Mouse (Mus musculus) neural tube, embryonic 15.5 days (tissue): ENCODE measurements at regions not wholly inside any gene's neighbourhood (a gene's known extent, or its start where the extent isn't known, plus 50 kb on each side); places are given as distances from the start of the nearest gene placed in this dataset.

Experiments
- ATAC-seq: fragments of 200-750 bp; cut with Nextera tagmentation; 2 replicates; pipeline ENCODE4 v1.8.0; 2017; ENCODE audit warnings: mild to moderate bottlenecking, moderate TSS enrichment, moderate library complexity; ENCODE audit not compliant: low FRiP score
- H3K27ac ChIP-seq: fragments of 300-500 bp; sonication (generic); replicated peaks from 2 replicates; pipeline ENCODE4 v1.5.1; 2015; ENCODE audit warnings: mild to moderate bottlenecking, inconsistent platforms
- H3K27me3 ChIP-seq: fragments of 300-500 bp; sonication (generic); replicated peaks from 2 replicates; pipeline ENCODE4 v1.6.1; 2015; ENCODE audit warnings: inconsistent platforms
- H3K36me3 ChIP-seq: fragments of 300-500 bp; sonication (generic); 2 replicates; pipeline ENCODE4 v1.6.1; 2015; ENCODE audit warnings: inconsistent platforms
- H3K4me1 ChIP-seq: fragments of 300-500 bp; sonication (generic); 2 replicates; pipeline ENCODE4 v1.6.1; 2015; ENCODE audit warnings: inconsistent platforms
- H3K4me2 ChIP-seq: fragments of 300-500 bp; sonication (generic); 2 replicates; pipeline ENCODE4 v1.6.1; 2015; ENCODE audit warnings: inconsistent platforms, mild to moderate bottlenecking, moderate library complexity
- H3K4me3 ChIP-seq: fragments of 300-500 bp; sonication (generic); replicated peaks from 2 replicates; pipeline ENCODE4 v1.5.1; 2015; ENCODE audit warnings: mild to moderate bottlenecking, inconsistent platforms
- H3K9ac ChIP-seq: fragments of 300-500 bp; sonication (generic); replicated peaks from 2 replicates; pipeline ENCODE4 v1.6.1; 2015; ENCODE audit warnings: mild to moderate bottlenecking, inconsistent platforms
- H3K9me3 ChIP-seq: fragments of 300-500 bp; sonication (generic); replicated peaks from 2 replicates; pipeline ENCODE4 v1.6.1; 2016; ENCODE audit warnings: inconsistent platforms
- WGBS: fragments of 180-500 bp; shearing (Covaris S2); methylation state at CpG from one replicate; pipeline ENCODE4 v1.1.7; 2015; ENCODE audit warnings: mixed read lengths; 5-methylcytosine and 5-hydroxymethylcytosine counted together

DNA sequence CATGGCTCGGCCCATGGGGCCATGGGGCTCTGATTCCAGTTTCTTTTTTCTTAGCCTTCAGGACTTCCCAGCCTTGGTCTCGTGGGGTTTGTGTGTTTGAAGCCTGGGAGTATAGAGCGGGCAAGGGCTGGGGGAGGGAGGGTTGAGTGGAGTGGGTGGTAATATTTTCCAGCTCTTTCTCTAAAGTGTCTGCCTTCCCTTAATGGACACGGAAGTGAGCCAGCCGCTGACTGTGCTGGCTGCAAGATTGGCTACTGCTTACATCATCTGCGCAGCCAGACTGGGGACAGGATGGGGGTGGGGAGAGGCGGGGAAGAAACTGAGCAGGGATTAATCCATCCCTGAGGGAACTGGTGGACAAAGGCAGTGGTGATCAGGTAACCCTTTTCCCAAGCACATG is 52.3 kb downstream of the Tnp1 start:
- no peak overlapping the region for H3K4me2 ChIP-seq
- no peaks in the 10 kb centered on the region for H3K9me3 ChIP-seq
- H3K36me3 ChIP-seq = no peaks in the 10 kb centered on the region
- no peak overlapping the region for H3K9ac ChIP-seq
- no peaks in the 10 kb centered on the region for H3K27me3 ChIP-seq
- 0 out of 2 replicates have a peak overlapping the region, but pooled peaks have one; percentile 4 for H3K27ac ChIP-seq
- no peak overlapping the region for H3K4me3 ChIP-seq
- WGBS = 48% methylated on average over 7 of the region's 7 CpGs
- peaks cover 8% of the 10 kb centered on the region for H3K4me1 ChIP-seq
- ATAC-seq = peak; percentile 66; the same call in 1 of the 2 replicates

GRCm38 (mm10) chr1:72960241-72960653 is 55.5 kb downstream of the Tnp1 start:
- no peaks in the 10 kb centered on the region for H3K9me3 ChIP-seq
- no peaks in the 10 kb centered on the region for H3K36me3 ChIP-seq
- H3K4me2 ChIP-seq = no peak overlapping the region
- no peak overlapping the region for H3K4me3 ChIP-seq
- H3K4me1 ChIP-seq = peaks cover 8% of the 10 kb centered on the region
- 13% methylated on average over 4 of the region's 4 CpGs for WGBS
- no peak overlapping the region for H3K9ac ChIP-seq
- H3K27me3 ChIP-seq = no peaks in the 10 kb centered on the region
- no peak overlapping the region for H3K27ac ChIP-seq
- no peak for ATAC-seq

DNA sequence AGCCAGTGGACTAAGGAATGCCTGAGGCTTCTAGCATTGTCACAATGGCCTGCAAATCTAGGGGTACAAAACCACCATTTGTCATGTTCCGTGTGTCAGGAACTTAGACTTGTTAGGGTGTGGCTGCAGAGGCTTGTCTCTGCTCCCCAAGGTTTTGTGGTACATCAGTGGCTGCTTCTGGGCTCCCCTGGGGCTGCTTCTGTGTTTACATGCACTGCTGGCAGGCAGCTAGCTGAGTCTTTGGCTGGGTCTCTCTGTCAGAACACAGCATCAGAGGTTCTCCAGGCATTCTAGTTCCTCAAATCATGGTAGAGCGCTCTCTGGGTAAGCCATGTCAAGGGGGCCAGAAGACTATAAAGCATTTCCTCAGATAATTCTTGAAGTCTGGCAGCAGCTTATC is 60.3 kb downstream of the Tnp1 start:
- no peak overlapping the region for H3K27ac ChIP-seq
- H3K4me3 ChIP-seq = no peak overlapping the region
- 89% methylated on average over 2 of the region's 2 CpGs for WGBS
- H3K9ac ChIP-seq = no peak overlapping the region
- ATAC-seq = no peak
- H3K27me3 ChIP-seq = no peaks in the 10 kb centered on the region
- no peaks in the 10 kb centered on the region for H3K36me3 ChIP-seq
- H3K4me1 ChIP-seq = no peaks in the 10 kb centered on the region
- H3K4me2 ChIP-seq = no peak overlapping the region
- no peaks in the 10 kb centered on the region for H3K9me3 ChIP-seq

DNA sequence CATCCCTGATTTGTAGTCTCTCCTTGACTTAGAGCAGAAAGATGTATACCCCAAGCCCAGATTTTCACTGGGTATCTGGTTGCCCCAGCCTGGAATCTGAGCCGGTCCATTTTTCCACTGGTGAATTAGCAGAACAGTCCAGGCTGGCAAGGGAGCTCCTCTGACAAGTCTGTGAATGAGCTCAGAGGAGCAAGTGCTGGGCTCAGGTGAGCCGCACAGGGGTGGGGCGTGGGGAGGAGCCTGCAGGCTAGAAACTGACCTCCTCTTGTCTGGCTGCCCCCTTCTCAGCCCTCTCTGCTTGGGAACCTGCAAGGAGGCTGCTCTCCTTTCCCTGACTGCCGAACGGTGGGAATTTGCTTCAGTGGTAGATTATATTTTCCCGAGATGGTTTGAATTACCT is 62.8 kb downstream of the Tnp1 start:
- Histone ChIP-seq H3K4me1 (no peaks in the 10 kb centered on the region), H3K27ac (no peak overlapping the region), H3K27me3 (no peaks in the 10 kb centered on the region), H3K4me2 (no peak overlapping the region), H3K9ac (no peak overlapping the region), H3K36me3 (no peaks in the 10 kb centered on the region), H3K4me3 (no peak overlapping the region), H3K9me3 (no peaks in the 10 kb centered on the region)
- ATAC-seq = no peak
- WGBS = 24% methylated on average over 6 of the region's 6 CpGs

- no peaks in the 10 kb centered on the region for H3K36me3 ChIP-seq
- H3K9me3 ChIP-seq = no peaks in the 10 kb centered on the region
- no peaks in the 10 kb centered on the region for H3K4me1 ChIP-seq
- WGBS = 39% methylated on average over 7 of the region's 7 CpGs
- H3K4me2 ChIP-seq = no peak overlapping the region
- no peak overlapping the region for H3K4me3 ChIP-seq
- no peaks in the 10 kb centered on the region for H3K27me3 ChIP-seq
- no peak for ATAC-seq
- H3K9ac ChIP-seq = no peak overlapping the region
- H3K27ac ChIP-seq = no peak overlapping the region
Measured at GRCm38 (mm10) chr1:72951802-72952201, 63.9 kb downstream of the Tnp1 start.

DNA sequence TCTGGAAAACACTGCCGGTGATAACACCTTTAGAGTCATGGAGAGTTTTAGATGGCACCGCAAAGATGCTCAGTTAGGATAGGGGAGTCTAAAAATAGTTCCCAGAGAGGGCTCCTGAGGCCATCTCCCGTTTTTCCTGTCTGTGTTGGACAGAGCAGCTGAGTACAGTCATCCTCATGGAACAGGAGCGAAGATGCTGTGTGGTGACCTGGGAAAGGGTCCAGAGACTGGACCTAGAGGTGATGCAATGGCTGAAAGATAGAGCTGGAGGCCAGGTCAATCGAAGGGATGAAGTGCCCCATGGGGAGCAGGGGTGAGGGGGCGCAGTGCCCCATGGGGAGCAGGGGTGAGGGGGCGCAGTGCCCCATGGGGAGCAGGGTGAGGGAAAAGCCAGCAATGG is 64.3 kb downstream of the Tnp1 start:
- Histone ChIP-seq H3K4me1 (peaks cover 1% of the 10 kb centered on the region; the same call in 1 of the 2 replicates), H3K9ac (no peak overlapping the region), H3K4me3 (no peak overlapping the region), H3K9me3 (no peaks in the 10 kb centered on the region), H3K4me2 (no peak overlapping the region), H3K36me3 (no peaks in the 10 kb centered on the region), H3K27ac (no peak overlapping the region), H3K27me3 (no peaks in the 10 kb centered on the region)
- WGBS = 84% methylated on average over 7 of the region's 7 CpGs
- no peak for ATAC-seq

- no peak for ATAC-seq
- peaks cover 15% of the 10 kb centered on the region for H3K4me1 ChIP-seq
- no peaks in the 10 kb centered on the region for H3K36me3 ChIP-seq
- H3K9ac ChIP-seq = no peak overlapping the region
- H3K27ac ChIP-seq = no peak overlapping the region
- H3K9me3 ChIP-seq = no peaks in the 10 kb centered on the region
- H3K27me3 ChIP-seq = no peaks in the 10 kb centered on the region
- H3K4me2 ChIP-seq = no peak overlapping the region
- 30% methylated on average over 4 of the region's 4 CpGs for WGBS
- H3K4me3 ChIP-seq = no peak overlapping the region
Measured at GRCm38 (mm10) chr1:72946235-72946634, 69.5 kb downstream of the Tnp1 start.

GRCm38 (mm10) chr1:72945750-72946102 is 70.0 kb downstream of the Tnp1 start:
- H3K9ac ChIP-seq = no peak overlapping the region
- no peak for ATAC-seq
- H3K27me3 ChIP-seq = no peaks in the 10 kb centered on the region
- no peaks in the 10 kb centered on the region for H3K36me3 ChIP-seq
- H3K4me2 ChIP-seq = peak overlapping the region; percentile 48
- no peaks in the 10 kb centered on the region for H3K9me3 ChIP-seq
- 12% methylated on average over 9 of the region's 9 CpGs for WGBS
- no peak overlapping the region for H3K27ac ChIP-seq
- no peak overlapping the region for H3K4me3 ChIP-seq
- peaks cover 15% of the 10 kb centered on the region for H3K4me1 ChIP-seq

DNA sequence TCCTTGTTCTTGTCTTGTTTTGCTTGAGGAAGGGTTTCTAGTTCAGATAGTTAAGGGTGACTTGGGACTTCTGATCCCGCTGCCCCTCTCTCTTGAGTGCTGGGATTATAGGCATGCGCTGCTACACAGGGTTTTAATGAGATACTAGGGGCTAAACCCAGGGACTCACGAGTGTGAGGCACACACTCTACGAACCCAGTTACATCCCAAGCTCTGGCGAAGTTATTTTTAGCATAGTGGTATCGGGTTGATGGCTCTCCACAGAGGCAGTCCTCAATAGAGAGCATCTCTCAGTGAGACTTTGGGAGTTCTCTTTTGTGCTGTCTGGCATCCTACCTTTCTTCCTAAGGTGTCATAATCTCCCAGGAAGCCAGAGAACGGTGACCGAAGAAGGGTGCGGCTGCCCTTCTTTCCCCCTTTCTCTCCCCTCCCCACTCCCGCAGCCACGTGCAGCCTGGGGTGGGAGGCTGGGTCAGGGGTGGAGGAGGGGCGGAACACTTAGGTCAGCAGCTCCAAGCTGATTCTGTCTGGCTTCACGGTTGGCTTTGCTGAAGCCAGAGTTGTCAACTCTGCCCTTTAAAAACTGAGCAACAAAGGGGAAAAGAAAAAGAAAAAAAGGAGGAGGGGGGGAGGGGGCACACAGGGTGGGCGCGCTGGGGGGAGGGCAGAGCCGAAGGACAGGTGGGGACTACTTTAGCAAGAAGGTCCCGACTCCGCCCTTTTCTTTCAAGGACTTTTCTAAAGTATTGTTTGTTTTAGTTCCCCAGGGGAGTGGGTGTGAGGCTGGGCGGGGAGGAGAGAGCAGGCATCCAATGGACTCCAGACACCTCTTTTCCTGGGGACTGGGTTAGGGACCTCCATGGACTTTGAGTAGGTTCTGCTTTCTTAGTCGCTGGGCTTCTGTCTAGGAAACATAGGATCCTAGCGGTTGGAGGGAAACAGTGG is 70.4 kb upstream of the Igfbp5 start:
- WGBS = 9% methylated on average over 21 of the region's 21 CpGs
- no peak overlapping the region for H3K9ac ChIP-seq
- H3K36me3 ChIP-seq = no peaks in the 10 kb centered on the region
- H3K4me1 ChIP-seq = peaks cover 15% of the 10 kb centered on the region
- H3K9me3 ChIP-seq = no peaks in the 10 kb centered on the region
- no peak overlapping the region for H3K27ac ChIP-seq
- no peak overlapping the region for H3K4me3 ChIP-seq
- no peak for ATAC-seq
- H3K4me2 ChIP-seq = peak overlapping the region; percentile 48
- H3K27me3 ChIP-seq = no peaks in the 10 kb centered on the region

DNA sequence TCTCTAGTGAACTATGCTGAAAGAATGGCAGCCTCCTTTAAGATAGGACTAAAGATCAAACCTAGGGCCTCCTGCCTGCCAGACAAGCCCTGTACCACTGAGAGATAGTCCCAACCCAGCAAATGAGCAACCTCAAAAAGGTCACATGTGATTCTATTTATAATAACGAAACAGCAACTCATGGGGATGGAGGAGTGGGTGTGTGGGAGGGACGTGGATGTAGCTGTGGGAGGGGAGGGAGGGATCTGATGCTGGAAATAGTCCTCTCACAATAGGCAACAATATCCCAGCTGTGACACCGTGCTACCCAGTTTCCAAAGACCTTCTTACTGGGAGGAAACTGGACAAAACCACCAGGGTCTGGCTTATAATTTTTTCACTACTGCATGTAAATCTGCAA is 69.5 kb upstream of the Igfbp5 start:
- H3K27ac ChIP-seq = no peak overlapping the region
- no peak overlapping the region for H3K4me2 ChIP-seq
- H3K36me3 ChIP-seq = no peaks in the 10 kb centered on the region
- 51% methylated on average over 3 of the region's 3 CpGs for WGBS
- H3K27me3 ChIP-seq = no peaks in the 10 kb centered on the region
- no peak overlapping the region for H3K4me3 ChIP-seq
- H3K9me3 ChIP-seq = no peaks in the 10 kb centered on the region
- H3K4me1 ChIP-seq = peaks cover 15% of the 10 kb centered on the region
- no peak overlapping the region for H3K9ac ChIP-seq
- ATAC-seq = no peak

DNA sequence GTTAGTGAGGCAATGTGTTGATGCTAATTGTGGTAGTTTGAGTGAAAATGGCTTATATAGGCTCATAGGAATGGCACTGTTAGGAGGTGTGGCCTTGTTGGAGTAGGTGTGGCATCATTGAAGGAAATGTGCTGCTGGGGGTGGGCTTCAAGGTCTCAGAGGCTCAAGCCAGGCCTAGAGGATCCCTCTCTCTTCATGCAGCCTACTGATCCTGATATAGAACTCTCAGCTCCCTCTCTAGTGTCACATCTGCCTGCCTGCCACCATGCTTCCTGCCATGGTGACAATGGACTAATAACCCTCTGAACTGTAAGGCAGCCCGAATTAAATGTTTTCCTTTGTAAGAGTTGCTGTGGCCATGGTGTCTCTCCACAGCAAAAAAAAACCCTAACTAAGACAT is 68.4 kb upstream of the Igfbp5 start:
- H3K27ac ChIP-seq = no peak overlapping the region
- H3K4me1 ChIP-seq = peaks cover 15% of the 10 kb centered on the region
- H3K27me3 ChIP-seq = no peaks in the 10 kb centered on the region
- H3K9ac ChIP-seq = no peak overlapping the region
- WGBS = 94% methylated on average over 1 of the region's 1 CpGs
- H3K4me3 ChIP-seq = no peak overlapping the region
- H3K36me3 ChIP-seq = no peaks in the 10 kb centered on the region
- ATAC-seq = no peak
- H3K9me3 ChIP-seq = no peaks in the 10 kb centered on the region
- no peak overlapping the region for H3K4me2 ChIP-seq

DNA sequence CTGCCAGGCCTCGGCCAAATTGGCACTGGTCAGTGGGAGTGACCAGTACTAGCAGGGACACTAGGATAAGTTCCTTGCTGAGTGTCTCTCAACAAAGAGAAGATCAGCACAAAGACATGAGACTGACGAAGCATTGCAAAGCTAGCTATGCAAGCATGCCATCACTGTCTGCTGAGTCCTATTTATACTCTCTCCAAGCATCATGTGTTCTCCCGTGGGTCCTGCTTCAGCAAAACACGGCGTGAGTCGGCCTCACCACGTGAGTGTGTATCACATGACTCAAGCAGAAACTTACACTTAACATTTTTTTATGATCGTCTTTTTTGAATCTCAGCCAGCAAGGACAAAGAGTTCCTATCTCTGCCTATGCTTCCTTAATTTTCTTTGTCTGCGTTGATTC is 67.7 kb upstream of the Igfbp5 start:
- peaks cover 15% of the 10 kb centered on the region for H3K4me1 ChIP-seq
- 77% methylated on average over 9 of the region's 9 CpGs for WGBS
- H3K36me3 ChIP-seq = no peaks in the 10 kb centered on the region
- H3K27ac ChIP-seq = no peak overlapping the region
- ATAC-seq = no peak
- no peaks in the 10 kb centered on the region for H3K9me3 ChIP-seq
- no peak overlapping the region for H3K4me2 ChIP-seq
- H3K9ac ChIP-seq = no peak overlapping the region
- no peaks in the 10 kb centered on the region for H3K27me3 ChIP-seq
- no peak overlapping the region for H3K4me3 ChIP-seq
